Mouse (Mus musculus) limb, embryonic 11.5 days (tissue): Measurements from ENCODE around the gene Ptges3l. TPM values are rescaled to one million over a fixed set of nuclear protein-coding genes. Genes with fewer than 3 reads are reported as not detected.
A peak's percentile ranks its signal among the peaks of the same experiment; 100 is the strongest.

Experiments
- ATAC-seq: fragments of 200-750 bp; cut with Nextera tagmentation; 2 replicates; pipeline ENCODE4 v1.8.0; 2017; ENCODE audit warnings: low read depth; ENCODE audit not compliant: insufficient number of reproducible peaks, low FRiP score, low TSS enrichment
- DNase-seq: peaks from one replicate; pipeline ENCODE4 v3.0.0-alpha.2; 2015; ENCODE audit warnings: low spot score
- H3K27ac ChIP-seq: fragments of 300-500 bp; sonication (generic); replicated peaks from 2 replicates; pipeline ENCODE4 v1.5.1; 2014; ENCODE audit warnings: low read depth, mild to moderate bottlenecking, low read length
- H3K27me3 ChIP-seq: fragments of 300-500 bp; sonication (generic); 2 replicates; pipeline ENCODE4 v1.6.1; 2014; ENCODE audit warnings: mild to moderate bottlenecking, low read length, mixed read lengths; ENCODE audit not compliant: control insufficient read depth, insufficient read depth
- H3K36me3 ChIP-seq: fragments of 300-500 bp; sonication (generic); 2 replicates; pipeline ENCODE4 v1.6.1; 2014; ENCODE audit warnings: mild to moderate bottlenecking, low read length, moderate library complexity, mixed read lengths; ENCODE audit not compliant: control insufficient read depth, insufficient read depth
- H3K4me1 ChIP-seq: fragments of 300-500 bp; sonication (generic); 2 replicates; pipeline ENCODE4 v1.6.1; 2014; ENCODE audit warnings: low read length, mixed read lengths; ENCODE audit not compliant: control insufficient read depth, insufficient read depth
- H3K4me2 ChIP-seq: fragments of 300-500 bp; sonication (generic); 2 replicates; pipeline ENCODE4 v1.6.1; 2014; ENCODE audit warnings: low read depth, mild to moderate bottlenecking, moderate library complexity; ENCODE audit not compliant: severe bottlenecking
- H3K4me3 ChIP-seq: fragments of 300-500 bp; sonication (generic); 2 replicates; pipeline ENCODE4 v1.5.1; 2014; ENCODE audit warnings: low read depth, low read length
- H3K9ac ChIP-seq: fragments of 300-500 bp; sonication (generic); 2 replicates; pipeline ENCODE4 v1.6.1; 2014; ENCODE audit warnings: mild to moderate bottlenecking, low read length
- H3K9me3 ChIP-seq: fragments of 300-500 bp; sonication (generic); 2 replicates; pipeline ENCODE4 v1.6.1; 2016; ENCODE audit warnings: low read length; ENCODE audit not compliant: control insufficient read depth
- WGBS: fragments of 180-500 bp; shearing (Covaris S2); extraction: QIAGEN DNeasy Blood & Tissue Kit; methylation state at CpG from one replicate; pipeline ENCODE4 v1.1.7; 2014; 5-methylcytosine and 5-hydroxymethylcytosine counted together
- polyA plus RNA-seq: library from polyadenylated mRNA; unstranded; fragments of >200 nt; fragmentation: Nextera tagmentation; extraction: Ambion mirVana; gene quantifications from 2 replicates; pipeline ENCODE4 v1.2.1, GENCODE M21; 2014

The Ptges3l gene
- polyA plus RNA-seq, 1 experiment from 2014 or later = 4.5 TPM

GRCm38 (mm10) chr11:101424105-101424851 is 855 bp downstream of the Ptges3l start, which contains the start of gene Gm27029:
Gm27029 (minus strand) TSS chr11:101424796.
- ATAC-seq (peak; percentile 53; the same call in 1 of the 2 replicates), DNase-seq (no peak)
- WGBS = 6% methylated on average over 23 of the region's 23 CpGs
- Histone ChIP-seq H3K4me3 (peak within 1 kb of the TSS; percentile 98), H3K27ac (peak within 1 kb of the TSS; percentile 52; the same call in 1 of the 2 replicates), H3K27me3 (no peaks in the 10 kb centered on the region), H3K36me3 (peaks cover under 1% of the 10 kb centered on the region; the same call in 1 of the 2 replicates), H3K9ac (peak within 1 kb of the TSS; percentile 78), H3K4me2 (peak within 1 kb of the TSS; percentile 96), H3K9me3 (no peaks in the 10 kb centered on the region), H3K4me1 (0 out of 2 replicates have a peak, but pooled peaks cover 7% of the 10 kb centered on the region)

DNA sequence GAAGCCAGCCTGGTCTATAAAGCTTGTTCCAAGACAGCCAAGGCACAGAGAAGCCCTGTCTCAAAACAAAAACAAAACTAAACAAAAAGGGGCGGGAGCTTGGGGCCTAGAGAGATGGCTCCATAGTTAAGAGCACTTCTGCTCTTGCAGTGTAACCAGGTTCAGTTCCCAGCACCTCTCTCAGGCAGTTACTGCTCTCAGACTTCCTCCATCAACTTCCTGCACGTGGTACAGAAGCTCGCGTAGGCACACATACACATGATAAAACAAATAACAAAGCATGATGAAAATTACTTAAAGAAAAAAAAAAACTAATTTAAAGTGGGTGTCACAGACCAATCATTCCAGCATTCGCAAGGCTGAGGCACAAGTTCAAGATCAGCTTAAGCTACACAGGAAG is 5.0 kb downstream of the Ptges3l start:
- Histone ChIP-seq H3K27ac (no peak overlapping the region), H3K4me1 (no peaks in the 10 kb centered on the region), H3K36me3 (no peaks in the 10 kb centered on the region), H3K9ac (no peak overlapping the region), H3K4me2 (no peak overlapping the region), H3K9me3 (no peaks in the 10 kb centered on the region), H3K27me3 (no peaks in the 10 kb centered on the region), H3K4me3 (no peak overlapping the region)
- WGBS = 88% methylated on average over 5 of the region's 5 CpGs
- ATAC-seq (no peak), DNase-seq (no peak)

- Histone ChIP-seq H3K9me3 (no peaks in the 10 kb centered on the region), H3K4me2 (no peak overlapping the region), H3K27me3 (no peaks in the 10 kb centered on the region), H3K27ac (no peak overlapping the region), H3K36me3 (no peaks in the 10 kb centered on the region), H3K4me1 (no peaks in the 10 kb centered on the region), H3K9ac (no peak overlapping the region), H3K4me3 (no peak overlapping the region)
- no peak for ATAC-seq
- no peak for DNase-seq
- 19% methylated on average over 3 of the region's 3 CpGs for WGBS
Measured at GRCm38 (mm10) chr11:101419610-101420009, 5.5 kb downstream of the Ptges3l start.

DNA sequence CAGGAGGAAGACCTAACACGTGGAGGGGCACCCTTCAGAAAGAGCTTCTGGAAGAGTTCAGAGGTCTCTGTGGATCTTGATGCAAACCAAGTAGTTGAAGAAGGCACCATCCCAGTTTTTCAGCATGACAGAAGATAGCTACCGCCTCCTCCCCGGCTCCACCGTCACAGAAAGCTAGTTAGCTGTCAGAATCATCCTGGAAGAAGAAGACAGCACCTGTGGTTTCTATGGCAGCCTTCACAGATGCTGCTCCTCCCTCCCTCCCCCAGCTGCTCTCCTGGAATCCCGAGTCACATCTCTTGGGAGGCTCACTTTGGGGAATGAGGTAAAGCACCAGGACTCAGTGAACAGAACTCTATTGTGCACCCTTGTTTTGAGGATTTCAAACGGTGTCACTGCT is 6.1 kb downstream of the Ptges3l start:
- 59% methylated on average over 6 of the region's 6 CpGs for WGBS
- no peak overlapping the region for H3K27ac ChIP-seq
- no peak for ATAC-seq

GRCm38 (mm10) chr11:101417101-101417855 is 7.9 kb downstream of the Ptges3l start, which contains the start of gene Aarsd1:
Aarsd1 (minus strand) TSS chr11:101417615.
- ATAC-seq = peak; percentile 74; the same call in 1 of the 2 replicates

More for the DNA sequence above, 6.1 kb downstream of the Ptges3l start:
- Histone ChIP-seq H3K9me3 (no peaks in the 10 kb centered on the region), H3K36me3 (no peaks in the 10 kb centered on the region), H3K4me3 (no peak overlapping the region), H3K4me1 (no peaks in the 10 kb centered on the region), H3K4me2 (no peak overlapping the region), H3K27me3 (no peaks in the 10 kb centered on the region), H3K9ac (no peak overlapping the region)
- no peak for DNase-seq

GRCm38 (mm10) chr11:101416433-101417100 is 8.6 kb downstream of the Ptges3l start:
- Histone ChIP-seq H3K36me3 (peaks cover 9% of the 10 kb centered on the region; the same call in 1 of the 2 replicates), H3K27ac (no peak overlapping the region), H3K4me1 (no peaks in the 10 kb centered on the region), H3K4me2 (peak overlapping the region; percentile 62), H3K4me3 (peak overlapping the region; percentile 86), H3K27me3 (no peaks in the 10 kb centered on the region), H3K9ac (peak overlapping the region; percentile 90), H3K9me3 (no peaks in the 10 kb centered on the region)
- DNase-seq (peak; percentile 28), ATAC-seq (no peak)
- 3% methylated on average over 11 of the region's 11 CpGs for WGBS

More at GRCm38 (mm10) chr11:101417101-101417855, 7.9 kb downstream of the Ptges3l start, which contains the start of gene Aarsd1:
- peak within 1 kb of the TSS; percentile 90 for H3K9ac ChIP-seq
- peaks cover 8% of the 10 kb centered on the region; the same call in 1 of the 2 replicates for H3K36me3 ChIP-seq
- peak; percentile 95 for DNase-seq
- H3K27ac ChIP-seq = no peak within 1 kb of the TSS
- peak within 1 kb of the TSS; percentile 86 for H3K4me3 ChIP-seq
- H3K4me1 ChIP-seq = no peaks in the 10 kb centered on the region
- WGBS = under 1% methylated on average over 45 of the region's 45 CpGs
- H3K9me3 ChIP-seq = no peaks in the 10 kb centered on the region
- H3K27me3 ChIP-seq = no peaks in the 10 kb centered on the region
- peak within 1 kb of the TSS; percentile 62 for H3K4me2 ChIP-seq

DNA sequence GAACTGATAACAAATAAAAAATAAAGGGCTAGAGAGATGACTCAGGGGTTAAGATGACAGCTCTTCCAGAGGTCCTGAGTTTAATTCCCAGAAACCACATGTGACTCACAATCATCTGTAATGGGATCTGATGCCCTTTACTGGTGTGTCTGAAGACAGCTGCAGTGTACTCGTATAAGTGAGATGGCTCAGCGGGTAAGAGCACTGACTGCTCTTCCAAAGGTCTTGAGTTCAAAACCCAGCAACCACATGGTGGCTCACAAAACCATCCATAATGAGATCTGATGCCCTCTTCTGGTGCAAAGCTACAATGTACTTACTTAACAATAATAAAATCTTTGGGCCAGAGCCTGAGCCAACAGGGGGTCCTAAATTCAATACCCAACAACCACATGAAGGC is 9.8 kb downstream of the Ptges3l start:
- Histone ChIP-seq H3K4me1 (no peaks in the 10 kb centered on the region), H3K36me3 (peaks cover 15% of the 10 kb centered on the region; the same call in 1 of the 2 replicates), H3K9ac (no peak overlapping the region), H3K4me3 (no peak overlapping the region), H3K4me2 (no peak overlapping the region), H3K9me3 (no peaks in the 10 kb centered on the region), H3K27me3 (no peaks in the 10 kb centered on the region), H3K27ac (no peak overlapping the region)
- 90% methylated on average over 2 of the region's 2 CpGs for WGBS
- ATAC-seq (no peak), DNase-seq (no peak)

DNA sequence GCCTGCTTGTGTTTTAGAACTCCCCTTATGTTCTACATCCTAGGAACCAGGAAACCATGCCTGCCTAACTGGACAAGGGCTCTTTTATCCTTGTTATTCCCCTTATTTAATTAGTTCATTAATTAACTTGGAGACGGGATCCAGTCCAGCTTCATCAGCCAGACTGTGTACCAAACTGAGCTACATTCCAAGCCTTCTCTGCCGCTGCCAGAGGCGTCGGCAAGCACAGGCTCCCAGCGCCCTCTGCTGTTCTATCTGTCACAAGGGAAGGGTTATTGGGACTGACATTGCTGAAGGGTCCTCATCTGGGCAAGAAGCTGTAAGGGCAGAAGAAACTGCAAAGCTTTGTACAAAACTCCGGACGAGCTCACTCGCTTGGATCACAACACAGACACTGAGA is 30.0 kb downstream of the Ptges3l start:
- Histone ChIP-seq H3K27ac (no peak overlapping the region), H3K4me1 (no peaks in the 10 kb centered on the region), H3K4me2 (no peak overlapping the region), H3K9me3 (no peaks in the 10 kb centered on the region), H3K27me3 (no peaks in the 10 kb centered on the region), H3K9ac (no peak overlapping the region), H3K4me3 (no peak overlapping the region), H3K36me3 (no peaks in the 10 kb centered on the region)
- ATAC-seq (no peak), DNase-seq (peak; percentile 82)
- 10% methylated on average over 8 of the region's 8 CpGs for WGBS
